Mouse (Mus musculus): Measurements from ENCODE around the gene Cnksr1. TPM values are rescaled to one million over a fixed set of nuclear protein-coding genes. Genes with fewer than 3 reads are reported as not detected.

The Cnksr1 gene
- polyA plus RNA-seq, 1 experiment from 2014 or later: 0.13 TPM

DNA sequence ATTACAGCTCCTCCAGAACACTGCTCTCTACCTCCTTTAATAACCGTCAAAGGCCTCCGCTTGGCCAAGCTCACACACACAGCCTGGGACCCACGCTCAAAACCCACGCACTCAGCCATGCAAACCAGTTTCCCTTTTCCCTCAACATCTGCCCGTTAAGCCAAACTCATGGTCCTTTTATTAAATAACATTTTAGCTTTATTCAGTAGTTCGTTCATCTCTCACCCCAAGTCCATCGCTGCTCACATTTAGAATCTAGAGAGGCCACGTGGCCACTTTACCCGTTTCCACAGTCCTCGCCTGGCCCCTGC lies 12.7 kb upstream of the Cnksr1 start:
- Histone ChIP-seq H3K4me2 (replicated peaks) (peak overlapping the region; percentile 84), H3K9me3 (no peaks in the 10 kb centered on the region), H3K4me1 (peaks cover 63% of the 10 kb centered on the region), H3K36me3 (no peaks in the 10 kb centered on the region), H3K4me3 (peak overlapping the region; percentile 44), H3K27me3 (replicated peaks) (peaks cover 82% of the 10 kb centered on the region), H3K9ac (peak overlapping the region; percentile 57; the same call in 1 of the 2 replicates), H3K27ac (no peak overlapping the region)
- WGBS: 8% methylated on average over 10 of the region's 10 CpGs
- ATAC-seq (ENCODE audit: low FRiP score, low read depth): no peak

DNA sequence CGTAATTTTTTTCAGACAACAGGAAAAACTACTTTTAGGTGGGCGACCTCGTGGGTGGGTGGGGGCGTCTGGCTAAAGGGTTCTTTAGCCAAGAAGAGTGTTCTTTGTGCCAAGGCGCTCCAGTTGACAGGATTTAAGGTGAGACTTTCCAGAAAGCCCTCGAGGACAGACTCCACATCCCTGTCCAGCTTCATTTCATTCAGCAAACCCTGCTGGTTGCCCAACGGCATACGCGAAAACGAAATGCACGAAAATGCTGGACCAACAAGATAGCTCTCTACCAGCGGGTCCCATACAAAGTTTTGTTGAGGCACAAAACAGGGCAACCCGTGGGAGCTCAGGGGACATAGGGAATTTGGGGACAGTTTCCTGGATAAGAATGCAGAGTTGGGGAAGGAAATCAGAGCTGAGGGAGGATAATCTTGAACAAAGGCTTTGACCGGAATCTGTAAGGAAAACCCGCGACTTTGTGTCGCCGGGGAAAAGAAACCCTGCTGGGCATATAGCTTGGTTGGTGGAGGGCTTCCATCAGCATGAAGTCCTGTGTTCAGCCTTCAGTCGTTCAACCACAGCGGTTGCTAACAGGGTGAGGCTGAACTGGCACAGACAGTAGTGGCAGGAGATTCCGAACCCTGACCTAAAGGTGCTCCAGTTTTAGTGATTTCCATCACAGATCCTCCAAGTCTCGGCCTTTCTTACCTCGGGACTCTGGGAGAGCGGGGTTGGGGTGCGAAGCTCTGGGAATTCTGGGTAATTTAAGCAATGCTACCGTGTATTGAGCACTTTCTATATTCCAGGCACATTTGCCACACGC lies 12.1 kb upstream of the Cnksr1 start:
- Histone ChIP-seq H3K36me3 (no peaks in the 10 kb centered on the region), H3K4me1 (peaks cover 66% of the 10 kb centered on the region), H3K4me3 (peak overlapping the region; percentile 44), H3K4me2 (replicated peaks) (peak overlapping the region; percentile 84), H3K27me3 (replicated peaks) (peaks cover 78% of the 10 kb centered on the region), H3K9me3 (no peaks in the 10 kb centered on the region), H3K9ac (peak overlapping the region; percentile 57; the same call in 1 of the 2 replicates), H3K27ac (no peak overlapping the region)
- ATAC-seq (ENCODE audit: low FRiP score, low read depth): no peak
- WGBS: 6% methylated on average over 27 of the region's 27 CpGs

DNA sequence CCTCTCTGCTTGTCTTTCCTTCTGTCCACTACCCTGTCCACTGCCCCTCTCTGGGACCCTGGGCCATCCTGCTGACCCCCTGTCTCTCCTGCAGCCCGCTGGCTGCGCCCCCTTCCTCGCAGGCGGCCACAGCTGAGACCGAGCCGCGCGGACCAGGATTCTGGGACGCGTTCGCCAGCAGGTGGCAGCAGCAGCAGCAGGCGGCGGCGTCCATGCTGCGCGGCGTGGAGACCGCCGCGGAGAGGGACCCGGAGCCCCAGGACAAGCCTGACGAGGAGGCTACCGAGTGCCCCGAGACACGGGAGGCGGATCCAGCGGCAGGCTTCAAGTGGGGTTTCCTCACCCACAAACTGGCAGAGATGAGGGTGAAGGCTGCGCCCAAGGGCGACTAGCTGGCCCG lies 11.5 kb upstream of the Cnksr1 start:
- WGBS: under 1% methylated on average over 30 of the region's 30 CpGs
- H3K4me2 ChIP-seq (replicated peaks): peak overlapping the region; percentile 84
- H3K36me3 ChIP-seq: no peaks in the 10 kb centered on the region
- peak; percentile 38; the same call in 1 of the 2 replicates for ATAC-seq (ENCODE audit: low FRiP score, low read depth)
- H3K4me3 ChIP-seq: peak overlapping the region; percentile 36
- H3K27me3 ChIP-seq (replicated peaks): peaks cover 75% of the 10 kb centered on the region
- peak overlapping the region; percentile 44; the same call in 1 of the 2 replicates for H3K9ac ChIP-seq
- no peaks in the 10 kb centered on the region for H3K9me3 ChIP-seq
- no peak overlapping the region for H3K27ac ChIP-seq
- peaks cover 65% of the 10 kb centered on the region for H3K4me1 ChIP-seq

DNA sequence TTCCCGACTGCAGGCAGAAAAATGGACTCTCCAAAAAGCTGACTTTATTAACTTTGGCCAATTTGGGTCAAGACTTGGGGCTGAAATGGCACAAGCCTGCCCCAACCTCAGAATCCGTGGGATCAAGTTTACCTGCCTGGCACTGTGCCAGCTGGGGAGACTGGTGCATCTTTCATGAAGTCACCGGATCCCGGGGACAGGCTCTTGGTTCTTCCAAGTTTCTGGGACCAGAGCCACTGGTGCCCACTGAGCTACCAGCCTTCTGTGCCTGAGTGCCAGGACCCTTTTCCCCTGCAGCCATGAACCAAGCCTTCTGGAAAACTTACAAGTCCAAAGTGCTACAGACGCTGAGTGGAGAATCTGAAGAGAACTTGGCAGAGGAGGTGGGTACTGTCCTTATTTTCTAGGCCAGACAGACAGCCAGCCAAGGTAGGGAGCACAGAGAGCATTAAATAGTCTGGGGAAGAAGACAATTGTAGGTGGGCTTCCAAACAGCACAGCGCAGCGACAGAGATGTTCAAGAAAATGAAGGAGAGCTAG lies 8.6 kb upstream of the Cnksr1 start, which contains the start of gene Gm30191:
TSS of gene Gm30191 (plus strand) at position 217 of the 540 bp plus-strand sequence.
- Histone ChIP-seq H3K36me3 (no peaks in the 10 kb centered on the region), H3K4me3 (peak within 1 kb of the TSS; percentile 81), H3K9me3 (no peaks in the 10 kb centered on the region), H3K27ac (no peak within 1 kb of the TSS), H3K4me1 (peaks cover 47% of the 10 kb centered on the region), H3K9ac (0 out of 2 replicates have a peak within 1 kb of the TSS, but pooled peaks have one; percentile 84), H3K27me3 (replicated peaks) (peaks cover 48% of the 10 kb centered on the region), H3K4me2 (replicated peaks) (peak within 1 kb of the TSS; percentile 98)
- 74% methylated on average over 7 of the region's 7 CpGs for WGBS
- ATAC-seq (ENCODE audit: low FRiP score, low read depth): no peak

DNA sequence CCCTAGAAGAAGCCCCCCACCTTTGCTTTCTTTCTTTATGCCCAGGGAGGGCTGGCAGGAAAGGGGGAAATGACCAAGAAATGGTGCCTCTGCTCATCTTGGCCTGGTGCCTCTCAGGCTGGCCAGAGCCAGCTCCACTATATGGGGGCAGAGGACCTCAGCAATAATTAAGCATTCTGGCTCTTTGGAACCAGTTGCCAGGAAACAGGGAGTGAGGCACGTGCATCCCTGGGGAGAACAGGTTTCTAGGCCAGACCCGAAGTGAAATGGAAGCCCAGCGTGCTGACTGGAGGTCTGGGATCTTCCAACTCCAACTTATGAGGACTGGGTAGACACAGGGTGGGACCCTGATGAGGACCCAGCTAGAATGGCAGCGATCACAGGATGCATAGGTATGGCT lies 8.1 kb upstream of the Cnksr1 start:
- H3K4me1 ChIP-seq: peaks cover 42% of the 10 kb centered on the region
- no peaks in the 10 kb centered on the region for H3K36me3 ChIP-seq
- ATAC-seq (ENCODE audit: low FRiP score, low read depth): no peak
- H3K9ac ChIP-seq: no peak overlapping the region
- no peak overlapping the region for H3K4me3 ChIP-seq
- no peak overlapping the region for H3K27ac ChIP-seq
- peaks cover 42% of the 10 kb centered on the region for H3K27me3 ChIP-seq (replicated peaks)
- 29% methylated on average over 4 of the region's 4 CpGs for WGBS
- no peaks in the 10 kb centered on the region for H3K9me3 ChIP-seq
- H3K4me2 ChIP-seq (replicated peaks): peak overlapping the region; percentile 98

DNA sequence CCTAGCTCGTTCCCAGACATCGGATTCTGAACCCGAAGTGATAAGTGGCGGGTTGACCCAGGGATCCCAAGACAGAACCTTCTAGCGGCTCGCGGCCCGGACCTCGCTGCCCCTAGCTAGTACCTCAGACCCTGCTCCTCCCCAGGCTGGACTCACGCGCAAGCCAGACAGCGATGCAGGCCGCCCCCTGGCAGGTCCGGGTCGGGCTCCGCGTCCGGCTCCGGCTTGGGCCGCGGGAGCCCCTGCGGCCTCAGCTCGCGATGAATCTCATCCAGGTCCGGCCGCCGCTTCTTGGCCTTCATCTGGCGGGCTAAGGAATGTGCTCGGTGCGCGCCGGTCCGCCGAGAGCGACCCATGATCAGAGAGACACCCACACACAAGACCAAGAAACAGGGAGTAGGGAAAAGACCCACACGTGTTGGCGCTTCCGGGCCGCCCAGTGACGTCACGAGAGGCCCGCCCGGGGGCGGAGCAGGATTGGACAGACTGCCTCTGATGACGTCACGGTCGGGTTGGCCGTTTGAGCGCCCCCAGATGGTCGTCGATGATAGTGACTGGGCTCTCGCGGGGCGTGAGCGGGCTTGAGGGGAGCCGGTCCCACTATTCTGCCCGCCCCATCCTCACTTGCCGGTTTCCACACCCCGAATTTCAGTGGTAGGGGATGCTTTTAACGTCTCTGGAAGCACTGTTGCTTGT lies 7.1 kb upstream of the Cnksr1 start, which contains the start of gene Zfp593:
TSS of gene Zfp593 (minus strand) at position 445 of the 696 bp plus-strand sequence.
- H3K27ac ChIP-seq: 0 out of 2 replicates have a peak within 1 kb of the TSS, but pooled peaks have one; percentile 26
- peak; percentile 71 for ATAC-seq (ENCODE audit: low FRiP score, low read depth)

DNA sequence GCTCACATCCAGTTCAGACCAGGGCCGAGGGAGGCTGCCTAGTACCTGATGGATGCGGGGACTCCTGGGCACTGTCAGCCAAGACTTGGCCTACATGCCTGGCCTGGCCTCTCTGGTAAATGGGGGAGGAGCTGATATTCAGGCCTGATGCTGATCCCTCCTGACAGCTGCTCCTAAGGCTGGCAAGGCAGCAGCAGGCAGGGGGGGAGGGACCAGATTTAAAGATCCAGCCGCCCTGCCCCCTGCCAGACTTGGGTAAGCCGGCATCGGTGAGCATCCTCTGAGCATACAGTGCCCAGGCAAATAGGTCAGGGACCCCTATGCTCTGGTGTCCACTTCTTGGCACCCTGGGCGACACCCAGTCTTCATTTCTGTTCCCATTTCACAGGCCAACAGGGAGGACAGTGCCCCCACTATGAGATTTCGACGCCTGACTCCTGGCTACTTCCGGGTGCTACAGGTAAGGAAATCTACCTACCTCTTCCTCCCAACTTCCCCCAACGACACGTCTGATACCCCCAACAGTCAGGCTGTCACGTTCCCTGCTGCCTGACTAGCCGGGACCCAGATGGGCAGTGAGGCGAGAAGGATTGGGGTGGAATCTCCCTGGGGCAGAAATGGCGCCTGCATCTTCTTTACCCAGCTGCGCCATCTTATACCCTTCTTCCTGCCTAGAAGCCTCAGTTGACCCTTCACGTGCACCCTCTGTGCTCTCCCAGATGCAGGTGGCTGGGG lies 5.5 kb upstream of the Cnksr1 start, which contains the start of gene E130218I03Rik:
TSS of gene E130218I03Rik (plus strand) at position 147 of the 735 bp plus-strand sequence.
- Histone ChIP-seq H3K4me1 (peaks cover 24% of the 10 kb centered on the region), H3K9ac (peak within 1 kb of the TSS; percentile 84; the same call in 1 of the 2 replicates), H3K27me3 (replicated peaks) (peaks cover 21% of the 10 kb centered on the region), H3K27ac (no peak within 1 kb of the TSS), H3K4me3 (no peak within 1 kb of the TSS; the same call in 1 of the 2 replicates), H3K9me3 (no peaks in the 10 kb centered on the region), H3K4me2 (replicated peaks) (peak within 1 kb of the TSS; percentile 98), H3K36me3 (no peaks in the 10 kb centered on the region)
- ATAC-seq (ENCODE audit: low FRiP score, low read depth): no peak
- WGBS: 93% methylated on average over 17 of the region's 17 CpGs

More for the DNA sequence above, 7.1 kb upstream of the Cnksr1 start, which contains the start of gene Zfp593:
- peak within 1 kb of the TSS; percentile 81 for H3K4me3 ChIP-seq
- WGBS: under 1% methylated on average over 60 of the region's 60 CpGs
- H3K4me2 ChIP-seq (replicated peaks): peak within 1 kb of the TSS; percentile 98
- peak within 1 kb of the TSS; percentile 84 for H3K9ac ChIP-seq
- no peaks in the 10 kb centered on the region for H3K9me3 ChIP-seq
- no peaks in the 10 kb centered on the region for H3K36me3 ChIP-seq
- H3K27me3 ChIP-seq (replicated peaks): peaks cover 33% of the 10 kb centered on the region
- H3K4me1 ChIP-seq: peaks cover 32% of the 10 kb centered on the region

DNA sequence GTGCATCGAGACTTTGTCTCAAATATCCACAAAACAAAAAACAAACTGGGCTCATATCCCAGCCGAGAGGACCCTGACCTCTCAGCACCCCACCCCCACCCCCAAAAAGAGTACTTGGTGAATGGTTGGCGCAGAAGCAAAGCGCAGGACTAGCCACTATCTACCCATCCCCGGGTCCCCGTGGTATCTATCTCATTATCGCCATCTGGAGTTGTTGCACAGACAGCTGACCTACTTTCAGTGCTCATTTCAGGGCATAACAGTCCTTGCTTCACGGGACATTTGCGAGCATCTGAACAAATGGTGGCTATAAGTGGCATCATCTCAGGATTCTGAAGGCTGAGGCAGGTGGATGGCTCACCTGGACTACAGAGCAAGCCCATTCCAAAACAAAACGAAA lies 487 bp upstream of the Cnksr1 start:
- Histone ChIP-seq H3K36me3 (no peaks in the 10 kb centered on the region), H3K4me3 (no peak overlapping the region), H3K9me3 (no peaks in the 10 kb centered on the region), H3K4me2 (replicated peaks) (no peak overlapping the region), H3K27me3 (replicated peaks) (peaks cover 25% of the 10 kb centered on the region), H3K27ac (no peak overlapping the region), H3K9ac (no peak overlapping the region), H3K4me1 (no peaks in the 10 kb centered on the region)
- 15% methylated on average over 10 of the region's 10 CpGs for WGBS
- ATAC-seq (ENCODE audit: low FRiP score, low read depth): no peak

DNA sequence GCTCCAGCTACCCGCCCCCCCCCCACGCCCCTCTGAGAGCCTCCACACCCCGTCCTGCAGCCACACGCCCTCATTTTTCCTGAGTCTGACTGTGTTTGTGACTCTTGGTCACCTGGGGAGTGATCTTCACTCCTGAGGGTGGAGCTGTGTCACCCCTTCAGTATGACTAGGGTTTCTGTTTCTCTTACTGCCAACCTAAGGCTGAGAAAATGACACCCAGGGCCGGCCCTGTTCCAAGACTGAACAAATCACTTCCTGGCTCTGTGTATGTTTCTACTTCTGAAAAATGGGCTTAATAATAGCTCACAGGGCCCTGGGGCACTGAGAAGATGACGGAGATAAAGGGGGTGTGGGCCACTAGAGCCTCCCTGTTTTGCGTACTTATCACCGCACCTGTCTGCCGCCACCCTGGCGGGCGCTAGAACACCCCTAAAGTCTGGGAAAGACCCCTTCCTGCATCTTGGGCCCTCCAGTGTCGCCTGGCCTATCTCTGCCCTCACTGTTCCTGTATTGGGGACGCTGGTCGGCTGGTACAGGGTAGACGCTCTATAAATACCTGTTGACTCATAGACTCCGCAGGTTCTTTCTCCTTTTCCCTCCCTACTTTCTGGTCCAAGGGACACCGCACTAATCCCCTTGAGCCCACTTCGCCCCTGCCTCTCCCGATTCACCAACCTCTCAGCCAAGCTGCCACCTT lies 469 bp downstream of the Cnksr1 start:
- no peak overlapping the region for H3K9ac ChIP-seq
- H3K27me3 ChIP-seq (replicated peaks): peaks cover 25% of the 10 kb centered on the region
- H3K27ac ChIP-seq: no peak overlapping the region
- WGBS: 30% methylated on average over 19 of the region's 19 CpGs
- H3K4me1 ChIP-seq: no peaks in the 10 kb centered on the region
- no peaks in the 10 kb centered on the region for H3K36me3 ChIP-seq
- no peaks in the 10 kb centered on the region for H3K9me3 ChIP-seq
- H3K4me3 ChIP-seq: no peak overlapping the region
- no peak for ATAC-seq (ENCODE audit: low FRiP score, low read depth)
- peak overlapping the region; percentile 16; the same call in 1 of the 2 replicates for H3K4me2 ChIP-seq (replicated peaks)

DNA sequence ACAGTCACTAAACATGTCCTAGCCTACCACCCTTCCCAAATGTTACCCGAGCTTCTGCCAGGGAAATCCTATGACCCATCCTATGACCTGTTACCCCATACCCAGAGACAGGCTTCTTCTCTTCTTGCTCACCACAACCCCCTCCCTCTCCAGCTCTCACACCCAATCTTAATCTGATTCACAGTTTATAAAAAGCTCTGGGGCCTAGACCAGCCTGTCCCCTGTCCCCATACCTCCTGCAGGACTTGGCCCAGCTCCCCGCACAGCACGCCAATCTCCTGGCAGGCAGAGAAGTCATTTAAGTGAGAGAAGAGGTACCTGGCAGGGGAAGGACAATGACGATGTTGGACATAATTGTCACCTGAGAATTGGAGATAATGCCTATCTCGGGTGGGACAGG lies 3.3 kb downstream of the Cnksr1 start:
- 87% methylated on average over 5 of the region's 5 CpGs for WGBS
- no peaks in the 10 kb centered on the region for H3K4me1 ChIP-seq
- no peaks in the 10 kb centered on the region for H3K9me3 ChIP-seq
- no peak overlapping the region for H3K4me2 ChIP-seq (replicated peaks)
- no peak overlapping the region for H3K4me3 ChIP-seq
- H3K27me3 ChIP-seq (replicated peaks): peaks cover 25% of the 10 kb centered on the region
- no peak overlapping the region for H3K27ac ChIP-seq
- no peak for ATAC-seq (ENCODE audit: low FRiP score, low read depth)
- no peak overlapping the region for H3K9ac ChIP-seq
- no peaks in the 10 kb centered on the region for H3K36me3 ChIP-seq

DNA sequence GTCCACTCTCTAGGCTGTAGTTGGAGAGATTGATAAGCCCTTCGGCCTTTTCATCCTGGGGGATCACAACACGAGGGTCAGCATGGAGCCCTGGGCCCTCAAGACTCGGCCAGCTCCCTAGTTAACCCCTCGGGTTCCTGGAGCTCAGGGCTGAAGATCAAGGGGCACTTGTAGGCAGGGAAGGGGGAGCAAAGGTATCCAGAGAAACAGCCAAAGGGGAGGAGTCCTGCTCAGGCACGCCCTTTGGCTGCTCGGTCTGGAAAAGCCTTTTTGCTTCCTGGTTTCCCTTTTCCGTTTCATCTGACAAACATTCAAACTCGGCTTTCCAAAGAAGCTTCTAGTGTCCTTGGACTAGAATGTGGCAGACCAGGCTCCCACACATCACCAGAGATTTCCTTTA lies 7.8 kb downstream of the Cnksr1 start:
- H3K9me3 ChIP-seq: no peaks in the 10 kb centered on the region
- no peak for ATAC-seq (ENCODE audit: low FRiP score, low read depth)
- no peak overlapping the region for H3K4me2 ChIP-seq (replicated peaks)
- H3K4me1 ChIP-seq: no peaks in the 10 kb centered on the region
- H3K4me3 ChIP-seq: no peak overlapping the region
- WGBS: 40% methylated on average over 8 of the region's 8 CpGs
- no peaks in the 10 kb centered on the region for H3K36me3 ChIP-seq
- H3K27ac ChIP-seq: no peak overlapping the region
- H3K9ac ChIP-seq: no peak overlapping the region
- H3K27me3 ChIP-seq (replicated peaks): no peaks in the 10 kb centered on the region
